Mouse (Mus musculus) urinary bladder, postnatal 4 days (tissue): ENCODE measurements around the gene Lrrc7.
"Not testable (repeated sequence)": the region's sequence is repeated elsewhere in the genome, so short reads cannot be mapped to it uniquely, and the experiment has no call there.

Experiments
- DNase-seq, 2 experiments: peaks; one replicate each; pipeline ENCODE4 v3.0.0; 2021 to 2022; ENCODE audit warnings: low spot score in 2 of 2

Gene Lrrc7

GRCm38 (mm10) chr3:158168454-158168853 lies 393.6 kb downstream of the Lrrc7 start:
- DNase-seq, result no peak

GRCm38 (mm10) chr3:158165004-158165403 lies 397.0 kb downstream of the Lrrc7 start:
- DNase-seq, result no peak

- DNase-seq, result no peak
These were observed 397.6 kb downstream of the Lrrc7 start for GRCm38 (mm10) chr3:158164452-158164851.

GRCm38 (mm10) chr3:158163127-158163526 lies 398.9 kb downstream of the Lrrc7 start:
- DNase-seq, result no peak

GRCm38 (mm10) chr3:158161924-158162490 lies 400.0 kb downstream of the Lrrc7 start:
- DNase-seq, result no peak

GRCm38 (mm10) chr3:158155515-158156286 lies 406.3 kb downstream of the Lrrc7 start:
- no peak for DNase-seq

GRCm38 (mm10) chr3:158154134-158154533 lies 407.9 kb downstream of the Lrrc7 start:
- DNase-seq, result no peak

GRCm38 (mm10) chr3:158148998-158149397 lies 413.0 kb downstream of the Lrrc7 start:
- DNase-seq, result no peak

GRCm38 (mm10) chr3:158140629-158141028 lies 421.4 kb downstream of the Lrrc7 start:
- no peak for DNase-seq

- no peak for DNase-seq
These were observed 424.2 kb downstream of the Lrrc7 start for GRCm38 (mm10) chr3:158137796-158138195.

GRCm38 (mm10) chr3:158131672-158132071 lies 430.3 kb downstream of the Lrrc7 start:
- no peak for DNase-seq

GRCm38 (mm10) chr3:158131233-158131632 lies 430.8 kb downstream of the Lrrc7 start:
- no peak for DNase-seq

- no peak for DNase-seq
These were observed 439.1 kb downstream of the Lrrc7 start for GRCm38 (mm10) chr3:158122899-158123298.

- no peak for DNase-seq
These were observed 456.8 kb downstream of the Lrrc7 start for GRCm38 (mm10) chr3:158105260-158105659.

GRCm38 (mm10) chr3:158103467-158103866 lies 458.6 kb downstream of the Lrrc7 start:
- DNase-seq, result no peak

- not testable (repeated sequence) for DNase-seq
These were observed 459.5 kb downstream of the Lrrc7 start for GRCm38 (mm10) chr3:158102530-158102929.

GRCm38 (mm10) chr3:158102043-158102442 lies 460.0 kb downstream of the Lrrc7 start:
- DNase-seq, result not testable (repeated sequence)

GRCm38 (mm10) chr3:158093919-158094318 lies 468.1 kb downstream of the Lrrc7 start:
- no peak for DNase-seq

GRCm38 (mm10) chr3:158091601-158092000 lies 470.4 kb downstream of the Lrrc7 start:
- no peak for DNase-seq

GRCm38 (mm10) chr3:158077828-158078227 lies 484.2 kb downstream of the Lrrc7 start:
- DNase-seq, result no peak

- DNase-seq, result no peak
These were observed 484.6 kb downstream of the Lrrc7 start for GRCm38 (mm10) chr3:158077380-158077772.

GRCm38 (mm10) chr3:158076685-158077379 lies 485.2 kb downstream of the Lrrc7 start:
- DNase-seq, result no peak

GRCm38 (mm10) chr3:158075004-158075403 lies 487.0 kb downstream of the Lrrc7 start:
- no peak for DNase-seq
